Mouse (Mus musculus): ENCODE results near the gene Fnip2. TPM values are rescaled to one million over a fixed set of nuclear protein-coding genes. Genes with fewer than 3 reads are reported as not detected.

The Fnip2 gene
- total and polyA plus RNA-seq, 3 experiments = 0.21 to 0.71 (median 0.31) TPM

GRCm38 (mm10) chr3:79425441-79425840 lies 142.2 kb downstream of the Fnip2 start:
- dilution Hi-C loops (cut with MboI; ENCODE audit: extremely low pct_ligation_motif_present, extremely low pct_unique_long_range_greater_than_20kb, low sequenced_read_pairs) (no loop called here), in situ Hi-C loops (cut with MboI; ENCODE audit: low pct_ligation_motif_present, low pct_unique_long_range_greater_than_20kb, low sequenced_read_pairs) (no loop called here)
- Histone ChIP-seq H3K79me2 (replicated peaks; ENCODE audit: control insufficient read depth, extremely low read depth, insufficient read depth, poor library complexity, severe bottlenecking) (no peaks in the 10 kb centered on the region), H3K4me2 (ENCODE audit: insufficient read depth, low read depth, poor library complexity, severe bottlenecking) (no peak overlapping the region), H3K9me3 (replicated peaks; ENCODE audit: low read length) (no peaks in the 10 kb centered on the region), H3K36me3 (replicated peaks in 1 of 2; ENCODE audit: control insufficient read depth in 1 of 2, insufficient read depth in 1 of 2, low read length in 1 of 2) (no peaks in the 10 kb centered on the region), H3K4me1 (ENCODE audit: control insufficient read depth in 1 of 2, insufficient read depth in 2 of 2) (no peaks in the 10 kb centered on the region), H3K4me3 (replicated peaks in 1 of 3; ENCODE audit: low read depth in 2 of 3, low read length in 2 of 3, poor library complexity in 1 of 3) (no peak overlapping the region), H3K27ac (ENCODE audit: insufficient read depth, low read depth) (no peak overlapping the region), H3K27me3 (replicated peaks) (no peaks in the 10 kb centered on the region), H3K9ac (ENCODE audit: insufficient read depth, low read depth) (no peak overlapping the region)
- DNase-seq (ENCODE audit: extremely low read depth) = no peak
- TF ChIP-seq POLR2A (IDR thresholded peaks at IDR 0.05; ENCODE audit: low read depth, low read length) = no peak
- TF ChIP-seq MAX (IDR thresholded peaks at IDR 0.05; ENCODE audit: low read length) = no peak
- no peak for TF ChIP-seq ZNF384 (IDR thresholded peaks at IDR 0.05; ENCODE audit: low read depth, low read length)
- TF ChIP-seq TCF12 (IDR thresholded peaks at IDR 0.05; ENCODE audit: low read depth, low read length) = no peak
- TF ChIP-seq ZMIZ1 (IDR thresholded peaks at IDR 0.05; ENCODE audit: low read depth, low read length) = no peak
- no peak for TF ChIP-seq E2F4 (IDR thresholded peaks at IDR 0.05; ENCODE audit: insufficient replicate concordance, low read depth, low read length)
- TF ChIP-seq SIN3A (IDR thresholded peaks at IDR 0.05; ENCODE audit: low read length) = no peak
- TF ChIP-seq NRF1 (IDR thresholded peaks at IDR 0.05; ENCODE audit: low read depth, low read length) = no peak
- TF ChIP-seq UBTF (IDR thresholded peaks at IDR 0.05; ENCODE audit: low read depth, low read length) = no peak
- TF ChIP-seq MAFK (IDR thresholded peaks at IDR 0.05; ENCODE audit: insufficient replicate concordance, low read length) = no peak
- TF ChIP-seq MAZ (IDR thresholded peaks at IDR 0.05; ENCODE audit: low read depth, low read length) = no peak
- TF ChIP-seq ZC3H11A (IDR thresholded peaks at IDR 0.05; ENCODE audit: low read depth, low read length) = no peak
- TF ChIP-seq MYC (IDR thresholded peaks at IDR 0.05; ENCODE audit: low read depth, low read length) = no peak
- TF ChIP-seq HCFC1 (IDR thresholded peaks at IDR 0.05; ENCODE audit: low read depth, low read length) = no peak

GRCm38 (mm10) chr3:79418921-79419320 lies 148.7 kb downstream of the Fnip2 start:
- Histone ChIP-seq H3K27ac (ENCODE audit: insufficient read depth, low read depth) (no peak overlapping the region), H3K4me2 (ENCODE audit: insufficient read depth, low read depth, poor library complexity, severe bottlenecking) (no peak overlapping the region), H3K27me3 (replicated peaks) (no peaks in the 10 kb centered on the region), H3K4me3 (replicated peaks in 1 of 3; ENCODE audit: low read depth in 2 of 3, low read length in 2 of 3, poor library complexity in 1 of 3) (no peak overlapping the region), H3K36me3 (replicated peaks in 1 of 2; ENCODE audit: control insufficient read depth in 1 of 2, insufficient read depth in 1 of 2, low read length in 1 of 2) (no peaks in the 10 kb centered on the region), H3K79me2 (replicated peaks; ENCODE audit: control insufficient read depth, extremely low read depth, insufficient read depth, poor library complexity, severe bottlenecking) (no peaks in the 10 kb centered on the region), H3K9me3 (replicated peaks; ENCODE audit: low read length) (no peaks in the 10 kb centered on the region), H3K4me1 (ENCODE audit: control insufficient read depth in 1 of 2, insufficient read depth in 2 of 2) (no peaks in the 10 kb centered on the region), H3K9ac (ENCODE audit: insufficient read depth, low read depth) (no peak overlapping the region)
- DNase-seq (ENCODE audit: extremely low read depth) = no peak
- no peak for TF ChIP-seq USF1 (IDR thresholded peaks at IDR 0.05; ENCODE audit: low read depth, low read length)
- TF ChIP-seq ETS1 (conservative IDR thresholded peaks at IDR 0.05; ENCODE audit: low read depth, low read length) = no peak
- no peak for TF ChIP-seq USF2 (conservative IDR thresholded peaks at IDR 0.05; ENCODE audit: low read depth, low read length)
- no peak for TF ChIP-seq CHD1 (IDR thresholded peaks at IDR 0.05; ENCODE audit: low read depth, low read length)
- no peak for TF ChIP-seq JUND (conservative IDR thresholded peaks at IDR 0.05; ENCODE audit: low read depth, low read length)
- dilution Hi-C loops (cut with MboI; ENCODE audit: extremely low pct_ligation_motif_present, extremely low pct_unique_long_range_greater_than_20kb, low sequenced_read_pairs) = no loop called here
- in situ Hi-C loops (cut with MboI; ENCODE audit: low pct_ligation_motif_present, low pct_unique_long_range_greater_than_20kb, low sequenced_read_pairs) = no loop called here

Data from CH12.LX (cell line).